Mouse (Mus musculus) gonadal fat pad, adult 2 months (tissue): ENCODE results near the gene Prpf38b. TPM values are rescaled to one million over a fixed set of nuclear protein-coding genes. Genes with fewer than 3 reads are reported as not detected.

Source experiments
- DNase-seq: peaks from one replicate; pipeline ENCODE4 v3.0.0-alpha.2; 2012; ENCODE audit warnings: low read depth
- polyA plus RNA-seq: library from polyadenylated mRNA; depleted of rRNA; stranded (reverse); fragments of >200 nt; gene quantifications from 2 replicates; pipeline ENCODE4 v1.2.3, GENCODE M21; 2012; rRNA removed

Gene Prpf38b
- polyA plus RNA-seq, result 40.6 and 49.2 TPM in 2 replicates

DNA sequence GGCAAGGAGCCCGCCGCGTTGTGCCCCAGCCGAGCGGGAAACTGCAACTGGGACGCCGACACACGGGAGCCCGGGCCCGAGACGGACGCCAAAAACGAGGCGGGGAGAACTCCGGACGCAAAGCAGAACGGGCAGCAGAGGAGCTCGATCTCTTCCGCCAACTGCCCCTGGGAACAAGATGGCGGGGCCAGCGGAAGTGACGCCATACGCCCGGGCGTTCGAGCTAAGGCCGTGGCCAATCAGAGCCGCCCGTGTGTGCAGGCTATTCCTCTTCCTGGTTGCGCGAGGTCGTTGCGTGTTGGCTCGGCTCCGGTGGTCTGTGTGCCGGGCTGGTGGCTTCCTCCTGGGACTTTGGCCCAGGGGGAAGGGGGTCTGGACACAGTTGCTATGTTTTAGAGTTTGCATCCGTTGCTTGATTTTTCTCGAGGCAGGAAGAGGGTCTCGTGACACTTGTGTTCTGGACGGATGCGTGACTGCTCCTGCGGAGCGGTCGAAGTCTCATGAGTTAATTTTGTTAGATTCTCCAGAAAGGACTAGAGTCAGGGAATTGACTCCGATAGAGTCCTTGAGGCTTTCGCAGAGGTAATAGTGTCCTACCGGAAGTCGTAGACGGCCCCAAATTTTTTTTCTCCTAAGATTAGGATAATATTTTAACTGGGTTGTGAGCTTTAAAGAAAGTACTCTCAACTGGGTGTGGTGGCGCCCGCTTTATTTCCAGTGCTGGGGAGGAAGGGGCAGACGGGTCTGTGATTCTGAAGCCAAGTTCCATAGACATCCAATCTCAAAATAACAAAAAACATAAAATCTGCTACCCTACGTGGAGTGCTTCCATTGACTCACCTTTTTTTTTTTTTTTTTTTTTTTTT is at the start of gene Prpf38b:
Gene Prpf38b (minus strand): TSS at position 180 of the 866 bp plus-strand sequence.
- DNase-seq, result peak; percentile 59

DNA sequence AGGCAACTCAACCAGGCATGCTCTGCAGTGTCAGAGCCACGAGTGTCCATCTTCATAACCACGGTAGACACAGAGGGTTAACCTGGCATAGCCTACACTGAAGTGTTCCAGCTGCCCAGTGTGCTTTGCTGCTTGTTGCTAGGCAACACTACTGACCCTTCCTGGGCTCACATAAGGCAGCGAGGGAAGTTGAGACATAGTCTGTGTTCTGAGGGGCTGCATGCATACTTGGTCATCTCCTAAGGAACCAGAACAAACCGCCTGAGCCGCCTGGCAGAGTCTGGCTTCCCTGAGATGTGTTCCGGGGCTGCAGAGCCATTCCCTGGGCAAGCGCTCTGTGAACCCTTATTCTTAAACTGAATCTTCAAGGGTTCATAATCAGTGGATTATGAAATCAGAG is 49.7 kb upstream of the Prpf38b start:
- no peak for DNase-seq

DNA sequence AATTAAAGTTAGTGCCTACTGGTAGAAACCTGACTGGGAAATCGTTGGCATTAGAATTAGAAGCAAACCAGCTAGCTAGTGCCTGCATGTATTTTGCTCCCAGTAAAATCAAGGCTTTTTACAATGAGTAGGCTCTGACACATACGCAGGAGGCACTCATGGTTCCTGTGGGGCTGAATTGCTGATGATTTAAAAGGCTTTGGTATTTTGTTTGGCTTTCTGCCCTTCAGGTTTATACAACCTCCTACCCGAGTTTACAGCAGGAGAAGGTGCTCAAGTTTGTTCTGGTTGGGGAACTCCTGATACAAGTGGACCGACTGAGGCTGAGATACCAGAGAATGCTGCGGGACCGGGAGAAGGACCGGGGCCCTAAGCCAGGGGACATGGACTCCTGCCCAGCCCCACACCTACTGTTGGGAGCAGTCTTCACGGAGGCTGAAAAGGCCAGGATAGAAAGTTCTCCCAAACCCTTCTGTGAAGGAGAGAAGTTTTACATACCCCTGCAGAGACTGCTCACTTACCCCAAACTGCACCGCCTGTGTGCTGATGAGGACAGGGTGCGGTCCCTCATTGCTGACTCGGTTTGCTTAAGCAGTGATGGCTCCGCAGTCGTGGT is 48.3 kb upstream of the Prpf38b start:
- no peak for DNase-seq

DNA sequence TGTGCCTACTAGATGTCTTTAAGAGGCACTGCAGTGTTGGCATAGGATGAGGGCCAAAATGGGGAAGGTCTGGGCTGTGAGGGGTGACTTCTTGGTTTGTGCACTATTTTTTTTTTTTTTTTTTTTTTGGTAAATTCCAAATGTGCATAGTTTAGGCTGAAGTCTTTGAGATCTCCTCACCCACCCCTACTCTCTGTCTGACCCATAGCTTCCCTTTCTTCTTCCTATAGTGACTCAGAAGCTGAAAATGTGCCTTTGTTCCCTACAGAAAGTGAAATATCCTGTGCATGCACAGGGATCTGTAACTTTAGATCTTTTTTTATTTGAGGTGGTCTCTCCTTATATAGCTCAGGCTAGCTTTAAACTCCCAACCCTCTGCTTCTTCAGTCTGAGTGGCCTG is 46.4 kb upstream of the Prpf38b start:
- DNase-seq, result no peak

DNA sequence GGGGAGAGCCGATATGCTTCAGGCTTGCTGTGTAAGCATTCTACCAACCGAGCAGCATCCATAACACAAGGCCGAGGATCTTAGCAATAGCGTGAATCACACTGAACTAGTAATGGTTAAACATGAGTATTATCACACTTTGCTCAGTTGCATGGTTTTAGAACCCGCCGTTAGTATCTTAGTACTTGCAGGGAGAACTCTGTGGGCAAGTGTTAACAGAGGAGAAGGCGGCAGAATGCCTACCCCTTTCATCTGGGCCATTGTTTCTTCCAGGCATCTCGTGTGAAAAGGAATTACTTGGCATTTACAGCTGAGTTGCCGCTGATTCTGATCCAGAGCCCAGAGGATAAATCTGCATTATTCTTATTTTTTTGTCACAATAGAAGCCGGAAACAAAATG is 29.5 kb upstream of the Prpf38b start:
- DNase-seq, result no peak

DNA sequence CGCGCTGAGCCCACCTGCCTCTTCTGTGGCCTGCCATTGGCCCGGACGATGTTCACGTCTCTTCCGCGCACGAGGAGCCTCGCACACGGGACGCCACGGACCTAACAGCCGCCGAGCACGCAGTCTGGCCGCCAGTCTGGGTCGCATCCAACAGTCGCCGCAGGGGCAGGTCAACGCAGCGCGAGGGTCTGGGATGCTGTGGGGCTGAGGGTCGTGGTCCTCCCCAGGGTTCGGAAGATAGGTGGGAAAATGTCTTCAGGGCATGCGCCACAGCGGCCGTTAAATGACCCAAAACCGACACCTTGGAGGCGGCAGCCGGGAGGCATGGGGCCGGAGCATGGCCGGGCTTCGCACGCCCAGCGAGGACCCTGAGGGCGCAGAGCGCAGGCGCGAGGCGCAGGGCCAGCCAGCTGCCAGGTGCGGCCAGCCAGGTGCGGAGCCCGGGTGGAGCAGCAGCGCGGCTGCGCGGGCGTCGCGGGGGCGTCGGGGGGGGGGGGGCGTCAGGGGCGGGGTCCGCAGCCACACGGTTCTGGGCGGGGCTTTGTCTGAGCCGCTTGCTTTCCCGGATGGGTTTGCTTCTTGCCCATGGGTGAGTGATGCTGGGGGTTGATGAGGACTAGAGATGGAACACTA is 28.6 kb upstream of the Prpf38b start, which contains the start of gene Gm9857:
Gene Gm9857 (minus strand): TSS at position 445 of the 633 bp plus-strand sequence.
- no peak for DNase-seq

DNA sequence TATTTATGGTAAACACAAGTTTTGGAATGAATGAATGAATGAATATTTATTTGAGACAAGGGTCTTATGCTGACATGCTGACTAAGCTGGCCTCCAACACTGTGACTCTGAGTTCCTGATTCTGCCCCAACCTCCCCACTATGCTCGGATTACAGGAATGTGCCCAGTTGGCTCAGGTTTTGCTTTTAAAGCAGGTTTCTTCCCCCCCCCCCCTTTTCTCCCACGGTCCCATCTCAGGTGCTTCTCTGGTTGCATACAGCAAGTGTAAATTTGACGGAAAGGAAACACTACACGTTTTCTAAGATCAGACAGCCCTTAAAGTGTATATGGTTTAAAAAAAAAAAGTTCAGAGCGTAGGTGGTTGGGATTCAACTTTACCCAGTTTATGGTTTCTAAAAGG is 28.0 kb upstream of the Prpf38b start, which contains the start of gene Henmt1:
Gene Henmt1 (plus strand): TSS at position 301 of the 400 bp plus-strand sequence.
- no peak for DNase-seq

DNA sequence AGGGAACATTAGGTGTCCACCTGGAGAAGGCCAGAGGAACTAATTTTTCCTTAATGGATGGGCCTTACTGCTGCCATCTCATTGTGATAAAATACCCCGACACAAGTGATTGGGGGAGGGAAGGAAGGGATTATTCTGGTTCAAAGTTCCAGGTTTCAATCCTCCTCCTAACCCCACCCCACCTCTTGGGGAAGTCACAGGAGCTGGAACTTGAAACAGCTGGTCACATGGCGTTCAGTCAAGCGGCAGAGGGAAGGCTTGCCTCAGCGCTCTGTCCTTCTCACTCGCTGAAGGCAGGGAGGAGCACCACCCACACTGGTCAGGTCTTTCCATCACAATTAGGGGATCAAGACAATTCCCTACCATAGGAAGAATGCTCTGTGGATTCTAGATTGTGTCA is 27.2 kb upstream of the Prpf38b start:
- DNase-seq, result no peak

DNA sequence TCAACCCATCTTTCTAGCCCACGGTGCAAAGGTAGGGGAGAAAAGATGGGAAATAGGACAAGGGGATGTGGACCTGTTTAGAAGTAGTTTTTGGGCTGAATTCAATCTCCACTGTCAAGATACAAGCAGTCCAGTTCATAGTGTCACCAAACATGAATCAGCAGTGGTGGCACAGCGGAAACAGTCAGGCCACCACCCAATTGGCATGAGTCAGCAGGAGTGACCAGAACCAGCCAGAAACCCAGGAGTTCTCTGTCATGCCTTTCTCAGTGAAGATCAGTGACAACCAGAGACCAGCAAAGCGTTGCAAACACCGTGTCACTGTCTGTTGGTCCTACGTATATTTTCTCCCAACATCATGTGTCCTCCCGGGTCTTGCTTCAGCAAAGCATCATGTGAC is 22.0 kb upstream of the Prpf38b start:
- DNase-seq, result no peak

DNA sequence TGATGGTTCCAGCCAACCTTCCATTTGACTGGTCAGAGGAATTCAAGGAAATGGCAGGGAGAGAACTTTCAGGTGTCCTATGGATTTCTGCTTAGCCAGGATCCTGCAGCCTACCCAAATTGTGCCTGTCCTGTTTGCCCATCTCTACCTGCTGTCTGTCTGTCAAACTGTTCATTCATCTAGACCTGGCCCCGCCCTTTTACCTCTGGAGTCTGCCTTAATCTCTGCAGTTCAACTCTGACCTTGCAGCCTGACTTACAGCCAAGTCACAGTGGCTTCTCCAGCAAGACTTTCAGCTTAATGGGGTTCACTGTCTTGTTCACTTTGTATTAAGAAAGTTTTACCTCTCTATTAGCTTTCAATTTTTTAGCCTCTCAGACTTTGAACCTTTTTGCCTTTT is 14.8 kb upstream of the Prpf38b start:
- DNase-seq, result no peak

DNA sequence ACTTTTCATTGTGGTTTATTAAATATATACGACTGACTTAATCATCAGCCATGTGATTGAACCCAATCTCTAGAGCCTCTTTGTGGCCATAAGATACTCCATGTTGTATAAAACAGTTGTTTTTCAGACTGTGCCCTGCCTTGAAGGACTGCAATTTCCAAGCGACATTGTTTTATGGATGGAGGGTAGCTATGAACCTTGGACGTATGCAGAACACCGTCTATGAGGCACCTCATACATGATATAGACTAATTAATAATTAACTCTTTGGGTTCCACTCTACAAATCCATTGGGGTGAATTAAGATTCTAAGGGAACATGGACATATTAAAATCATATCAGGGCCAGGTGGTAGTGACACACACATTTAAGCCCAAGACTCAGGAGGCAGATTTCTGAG is 14.2 kb upstream of the Prpf38b start:
- no peak for DNase-seq

DNA sequence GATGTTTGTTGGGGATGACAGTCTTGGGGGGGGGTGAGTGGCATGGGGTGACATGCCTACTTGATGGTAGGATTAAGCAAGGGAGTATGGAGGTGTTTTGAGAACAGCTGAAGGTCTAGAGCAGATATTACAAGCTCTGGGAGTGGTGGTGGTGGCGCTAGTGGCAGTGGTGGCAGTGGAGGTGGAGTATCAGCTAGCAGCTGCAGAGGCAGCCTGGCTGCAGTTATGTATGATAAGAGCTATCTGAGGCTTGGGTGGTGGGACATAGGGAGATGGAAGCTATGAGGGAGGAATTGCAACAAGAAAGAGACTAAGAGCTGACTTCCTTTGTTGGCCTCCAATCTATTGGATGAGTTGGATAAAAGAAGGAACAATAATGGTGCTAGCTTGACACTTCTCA is 10.3 kb upstream of the Prpf38b start:
- no peak for DNase-seq

DNA sequence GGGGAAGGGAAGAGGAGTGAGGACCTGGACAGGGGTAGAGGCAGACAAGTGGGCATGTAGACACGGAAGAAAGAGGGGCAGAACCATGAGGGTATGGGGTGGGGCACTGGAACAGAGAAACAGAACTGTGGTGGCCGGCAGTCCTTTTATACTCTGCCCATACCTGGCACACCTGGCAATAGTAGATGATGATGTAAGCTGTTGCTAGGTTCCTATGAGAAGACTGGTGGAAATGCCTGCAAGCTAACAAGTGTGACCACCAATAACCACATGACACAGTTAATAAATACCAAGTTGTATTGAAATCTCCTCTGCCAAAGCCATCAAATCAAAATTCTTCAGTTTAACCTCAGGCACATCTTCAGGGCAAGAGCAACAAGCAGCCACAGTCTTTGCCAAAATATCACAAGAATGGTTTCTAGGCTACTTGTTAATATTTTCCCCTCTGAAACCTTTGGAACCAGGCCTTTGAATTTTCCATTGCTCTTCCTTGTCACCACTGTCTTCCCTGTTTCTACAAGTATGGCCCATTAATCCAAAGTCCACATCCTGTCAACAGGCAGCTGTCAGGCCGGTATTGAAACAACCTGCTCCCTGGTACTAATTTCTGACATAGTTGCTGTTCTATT is 9.0 kb upstream of the Prpf38b start:
- DNase-seq, result no peak

DNA sequence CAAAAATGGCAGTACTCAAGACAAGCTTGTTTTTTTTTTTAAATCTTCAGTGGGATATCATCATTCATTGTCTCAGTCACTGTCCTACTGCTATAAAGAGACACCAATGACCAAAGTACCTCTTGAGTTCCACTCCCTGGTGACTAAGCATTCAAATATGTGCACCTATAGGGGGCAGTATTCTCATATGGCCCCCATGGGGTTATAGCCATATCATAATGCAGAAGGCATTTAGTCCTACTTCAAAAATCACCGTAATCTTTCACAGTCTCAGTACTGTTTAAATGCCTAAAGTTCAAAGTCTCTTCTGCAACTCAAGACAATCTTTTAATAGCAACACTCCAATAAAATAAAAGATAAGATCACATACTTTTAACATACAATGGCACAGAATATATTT is 7.3 kb upstream of the Prpf38b start:
- no peak for DNase-seq

DNA sequence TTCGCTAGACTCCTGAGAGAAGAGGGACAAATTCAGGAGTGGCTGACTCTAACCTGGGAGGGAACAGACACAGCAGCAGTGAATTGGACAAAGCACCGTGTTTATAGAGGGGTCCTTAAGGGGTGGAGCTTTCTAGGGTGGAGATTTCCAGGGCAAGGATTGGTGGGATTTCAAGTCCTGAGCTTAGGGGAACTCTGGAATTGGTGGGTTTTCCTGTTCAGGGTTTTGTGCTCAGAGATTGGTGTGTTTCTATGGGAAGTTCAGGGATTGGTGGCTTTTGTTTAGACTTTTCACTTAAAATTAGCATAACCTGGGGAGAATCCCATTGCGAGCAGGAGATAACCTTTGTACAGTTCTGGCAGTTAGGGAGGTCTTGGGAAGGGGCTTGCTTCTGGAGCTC is 6.5 kb upstream of the Prpf38b start:
- DNase-seq, result no peak

DNA sequence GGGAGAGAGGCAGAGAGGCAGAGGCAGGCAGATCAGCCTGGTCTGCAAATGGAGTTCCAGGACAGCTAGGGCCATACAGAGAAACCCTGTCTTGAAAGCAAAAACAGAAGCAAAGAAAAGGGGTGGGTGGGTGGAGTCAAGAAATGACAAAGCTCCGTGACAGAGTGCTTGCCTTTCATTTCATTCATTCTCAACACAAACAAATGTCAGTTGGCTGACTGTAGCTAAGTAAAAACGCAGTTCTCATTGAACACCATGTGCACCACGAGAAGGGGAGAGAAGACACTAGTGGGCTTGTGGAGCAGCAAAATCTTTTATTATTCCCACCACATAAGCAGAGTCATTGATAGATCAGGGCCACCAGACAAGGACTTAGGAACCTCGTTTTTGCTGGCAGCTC is 5.3 kb upstream of the Prpf38b start:
- DNase-seq, result no peak

DNA sequence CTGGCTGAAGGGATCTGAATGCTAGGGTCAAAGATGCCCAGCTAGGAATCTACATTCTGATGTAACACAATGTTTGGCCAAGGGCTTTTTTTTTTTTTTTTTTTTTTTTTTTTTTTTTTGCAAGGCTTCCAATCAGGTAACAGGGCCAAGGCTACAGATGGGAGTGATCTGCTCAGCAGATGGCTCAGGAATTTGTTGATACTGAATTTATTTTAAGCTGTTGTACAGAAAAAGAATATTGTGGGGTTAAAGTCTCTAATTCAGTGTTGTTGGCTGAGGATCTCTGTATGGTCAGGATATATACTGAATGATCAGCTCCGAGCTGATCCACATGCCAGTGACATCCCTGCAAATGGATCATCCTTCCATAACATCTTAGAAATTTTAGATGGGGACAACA is 4.5 kb upstream of the Prpf38b start:
- no peak for DNase-seq

DNA sequence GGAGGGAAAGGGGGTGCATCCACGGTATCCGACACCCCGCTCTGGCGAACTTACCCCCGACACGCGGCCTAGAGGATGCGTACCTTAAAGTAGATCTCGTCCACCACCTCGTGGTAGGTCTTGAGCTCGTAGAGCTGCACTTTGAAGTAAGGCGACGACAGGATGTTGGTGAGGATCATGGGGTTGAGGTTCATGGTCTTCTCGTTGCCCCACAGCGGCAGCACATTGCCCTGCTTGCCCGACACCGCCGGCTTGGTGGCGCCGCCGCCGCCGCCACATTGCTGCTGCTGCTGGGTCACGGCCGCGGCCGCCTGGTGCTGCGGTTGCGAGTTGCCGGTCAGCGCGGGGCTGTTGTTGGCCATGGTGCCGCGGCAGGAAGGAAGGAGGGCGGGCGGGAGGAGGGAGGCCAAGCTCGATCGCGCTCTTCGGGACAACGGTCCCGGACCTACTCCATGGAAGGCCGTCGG is 413 bp downstream of the Prpf38b start:
- no peak for DNase-seq

DNA sequence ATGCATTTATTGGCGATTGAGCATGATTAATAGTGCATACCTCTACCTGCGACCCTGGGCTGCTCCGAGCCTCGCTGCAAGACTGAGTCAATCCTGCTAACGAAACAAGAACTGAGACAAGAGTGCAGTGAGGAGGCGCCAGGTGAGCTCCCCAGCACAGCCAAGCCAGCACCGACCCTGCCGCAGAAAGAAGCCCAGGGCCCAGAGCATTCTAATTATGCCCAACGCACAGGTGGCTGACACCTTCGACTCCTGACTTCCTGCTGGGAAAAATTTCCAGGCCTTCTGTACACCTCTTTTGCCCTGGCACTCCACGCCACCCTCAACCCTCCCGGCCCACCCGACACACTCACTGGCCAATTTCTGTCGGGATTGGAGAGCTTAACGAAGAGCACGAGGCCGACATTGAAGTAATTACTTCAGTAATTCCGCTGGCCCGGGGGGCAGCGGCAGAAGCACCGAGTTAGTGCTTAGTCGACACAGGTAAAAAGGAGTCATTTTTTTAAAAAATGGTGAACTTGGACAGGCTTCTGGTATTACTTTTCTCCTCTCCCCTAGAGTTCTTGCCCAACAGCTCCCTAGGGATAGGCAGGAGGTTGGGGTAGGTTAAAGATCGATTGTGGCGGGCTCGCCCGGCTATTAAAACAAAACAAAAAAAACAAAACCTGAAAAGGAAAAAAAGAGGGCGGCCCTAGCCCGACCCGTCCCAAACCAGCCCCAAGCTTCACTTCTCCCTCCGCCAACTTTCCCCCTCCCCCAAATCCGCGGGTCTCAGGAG is 1.0 kb downstream of the Prpf38b start:
- DNase-seq, result no peak

DNA sequence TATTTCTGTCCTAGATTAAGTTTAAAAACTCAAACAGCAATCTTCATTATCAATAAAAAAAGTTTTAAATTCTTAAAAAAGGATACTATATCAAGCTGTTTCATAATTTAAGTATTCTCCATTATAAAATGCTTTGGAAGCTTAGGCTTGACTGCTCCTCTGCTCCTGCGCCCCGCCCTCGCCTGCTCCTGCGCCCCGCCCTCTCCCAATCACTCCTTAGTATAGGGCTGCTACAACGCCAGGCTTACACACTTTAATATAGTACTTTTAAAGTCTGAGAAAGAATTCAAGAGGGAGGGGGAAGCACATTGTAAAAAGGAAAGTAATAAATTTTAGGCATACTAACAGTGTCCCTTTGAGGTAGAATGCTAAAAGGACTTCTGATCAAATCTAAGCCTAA is 8.6 kb downstream of the Prpf38b start:
- no peak for DNase-seq

DNA sequence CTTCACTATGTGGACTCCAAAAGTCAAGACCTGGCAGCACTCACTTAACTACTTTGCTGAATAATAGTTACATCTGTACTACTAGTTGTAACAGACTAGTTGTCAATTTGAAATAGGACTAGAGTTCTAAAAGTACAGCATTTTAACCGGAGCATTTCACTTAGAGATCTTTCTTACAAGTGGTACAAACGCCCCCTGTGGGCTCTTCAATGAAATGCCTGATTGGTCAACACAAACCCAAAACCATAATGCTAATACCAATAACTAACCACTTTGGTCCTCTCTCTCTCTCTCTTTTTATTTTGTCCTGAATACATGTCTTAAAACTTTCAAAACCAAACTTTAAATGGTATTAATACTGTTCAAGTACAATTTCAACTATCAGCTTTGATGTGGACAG is 9.5 kb downstream of the Prpf38b start:
- DNase-seq, result no peak
